Mouse (Mus musculus): ENCODE results near the gene Yjefn3.

- TF ChIP-seq POLR2A (IDR thresholded peaks at IDR 0.05; ENCODE audit: low read depth, low read length) = no peak
- no peak for TF ChIP-seq CTCF (IDR thresholded peaks at IDR 0.05; ENCODE audit: extremely low read depth, insufficient read depth, insufficient read length, insufficient replicate concordance)
These were observed 48.6 kb downstream of the Yjefn3 start for GRCm38 (mm10) chr8:69853869-69854268.

Measured in spleen, adult 2 months (tissue).